Mouse (Mus musculus) kidney, adult 9 months (tissue): ENCODE measurements around the gene Galntl6.

Source experiments
- DNase-seq: peaks from one replicate; pipeline ENCODE4 v3.0.0; 2022

The Galntl6 gene

DNA sequence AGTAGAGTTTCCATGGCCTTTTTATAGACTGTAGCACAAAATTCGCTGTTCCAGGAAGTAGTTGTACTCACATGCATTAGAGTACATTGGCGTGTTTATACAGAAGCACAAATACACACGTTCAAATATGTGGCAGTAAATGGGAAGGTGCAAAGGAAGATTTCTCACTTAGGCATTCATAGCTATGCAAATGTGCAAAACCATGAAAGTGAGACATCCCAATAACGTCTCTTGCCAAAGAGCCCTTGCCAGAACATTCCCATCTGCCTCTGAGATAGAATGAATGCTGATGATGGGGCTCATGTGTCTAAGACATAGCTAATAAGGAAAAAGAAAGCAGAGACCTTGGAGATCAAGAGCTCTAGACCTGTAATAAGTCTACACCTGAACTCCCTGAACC, 1071.0 kb downstream of the Galntl6 start:
- no peak for DNase-seq

DNA sequence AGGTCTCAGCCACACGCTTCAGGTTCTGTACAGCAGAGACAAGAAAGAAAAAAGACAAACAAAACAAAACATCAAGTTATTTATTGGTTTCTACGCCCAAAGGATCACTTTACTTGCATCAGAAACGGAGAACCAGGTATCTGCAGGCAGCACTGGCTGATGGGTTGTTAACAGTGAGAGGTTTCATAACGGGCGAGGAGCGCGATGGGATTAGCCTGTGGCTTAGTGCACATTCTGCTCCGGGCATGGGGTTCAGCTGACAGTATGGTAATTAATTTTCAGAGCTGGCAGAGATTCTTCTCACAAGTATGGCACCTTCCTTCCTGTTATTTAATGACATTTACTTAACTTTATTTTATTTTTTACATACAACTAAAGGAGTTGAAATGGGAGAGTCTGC, 1075.1 kb downstream of the Galntl6 start:
- no peak for DNase-seq

DNA sequence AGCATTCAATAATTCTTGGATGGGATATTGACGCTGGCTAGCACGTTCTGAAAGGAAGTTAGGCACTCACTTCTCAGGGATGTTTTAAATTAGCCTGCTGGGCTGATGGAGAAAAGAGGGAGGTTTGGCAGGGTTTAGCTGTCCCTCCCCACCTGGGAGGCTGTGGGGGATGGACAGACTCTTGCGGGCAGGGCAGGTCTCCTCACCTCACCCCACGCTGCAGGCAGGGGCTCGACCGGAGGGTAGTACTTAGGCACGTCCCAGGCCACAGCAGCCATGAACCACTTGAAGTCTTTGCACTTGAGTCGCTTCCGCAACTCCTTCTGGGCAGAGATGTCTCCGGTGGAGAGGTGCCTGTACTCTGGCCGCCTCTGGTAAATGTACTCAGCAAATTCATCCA, 1075.5 kb downstream of the Galntl6 start:
- DNase-seq, result no peak

GRCm38 (mm10) chr8:57836201-57836883, 1076.1 kb downstream of the Galntl6 start:
- DNase-seq, result no peak

- no peak for DNase-seq
Observed at GRCm38 (mm10) chr8:57823151-57823550, 1089.3 kb downstream of the Galntl6 start.

DNA sequence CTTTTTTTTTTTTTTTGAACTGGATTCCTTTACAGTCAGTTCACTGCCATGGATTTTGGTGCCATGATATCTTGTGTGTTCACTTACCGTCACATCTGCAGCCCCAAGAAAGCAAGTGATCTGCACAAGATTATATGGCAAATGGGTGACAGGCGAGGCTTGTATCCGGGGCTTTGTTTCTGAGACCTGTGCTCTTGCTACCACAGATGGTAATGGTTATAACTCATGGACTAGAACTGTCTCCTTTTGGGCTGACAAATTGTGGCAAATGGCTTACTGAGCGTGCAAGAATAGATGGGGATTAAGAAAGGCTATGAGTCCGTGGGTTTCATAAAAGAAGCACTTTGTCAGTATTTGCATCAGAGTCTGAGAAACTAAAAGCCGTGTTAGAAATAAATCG, 1096.4 kb downstream of the Galntl6 start:
- DNase-seq, result no peak

DNA sequence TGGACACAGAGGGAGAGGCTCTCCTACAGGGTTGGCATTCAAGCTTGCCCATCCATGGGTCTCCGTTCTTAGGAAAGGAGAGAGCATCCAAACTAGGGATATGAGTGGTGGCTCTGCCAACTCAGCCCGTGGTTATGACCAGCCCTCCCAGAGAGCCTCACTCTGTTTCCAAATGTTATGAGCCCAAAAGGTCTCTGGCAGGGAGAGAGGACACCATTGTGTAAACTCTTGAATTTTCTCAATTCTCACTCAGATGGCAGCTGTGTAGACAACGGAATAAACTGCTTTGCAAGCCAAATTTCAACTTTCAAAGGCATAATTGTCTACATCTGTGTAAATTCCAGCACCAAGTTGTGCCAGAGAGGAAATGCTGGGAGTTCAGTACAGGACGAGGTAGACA, 1105.4 kb downstream of the Galntl6 start:
- no peak for DNase-seq

- DNase-seq, result no peak
Observed at GRCm38 (mm10) chr8:57805094-57805493, 1107.3 kb downstream of the Galntl6 start.

GRCm38 (mm10) chr8:57803821-57804220, 1108.6 kb downstream of the Galntl6 start:
- DNase-seq, result no peak

DNA sequence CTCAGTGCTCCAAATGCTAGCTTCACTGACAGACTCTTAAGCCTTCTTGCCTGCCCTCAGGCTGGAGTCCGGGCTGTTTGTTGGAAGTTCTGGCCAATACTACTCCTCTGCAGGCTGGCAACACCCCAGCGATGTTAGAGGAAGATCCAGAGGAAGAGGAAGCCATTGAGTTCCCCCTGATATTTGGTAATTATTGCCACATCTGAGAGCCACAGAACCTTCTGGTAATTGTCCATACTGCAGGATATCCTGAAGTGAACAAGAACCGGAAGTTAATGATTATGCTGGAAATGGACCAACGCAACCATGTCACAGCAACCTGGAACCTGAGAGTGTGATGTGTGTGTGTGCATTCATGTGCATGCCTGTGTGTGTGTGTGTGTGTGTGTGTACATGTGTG, 1111.2 kb downstream of the Galntl6 start:
- DNase-seq, result no peak

- peak; percentile 89 for DNase-seq
Observed at GRCm38 (mm10) chr8:57800327-57800726, 1112.1 kb downstream of the Galntl6 start.

- peak; percentile 49 for DNase-seq
Observed at GRCm38 (mm10) chr8:57799797-57800204, 1112.6 kb downstream of the Galntl6 start.

DNA sequence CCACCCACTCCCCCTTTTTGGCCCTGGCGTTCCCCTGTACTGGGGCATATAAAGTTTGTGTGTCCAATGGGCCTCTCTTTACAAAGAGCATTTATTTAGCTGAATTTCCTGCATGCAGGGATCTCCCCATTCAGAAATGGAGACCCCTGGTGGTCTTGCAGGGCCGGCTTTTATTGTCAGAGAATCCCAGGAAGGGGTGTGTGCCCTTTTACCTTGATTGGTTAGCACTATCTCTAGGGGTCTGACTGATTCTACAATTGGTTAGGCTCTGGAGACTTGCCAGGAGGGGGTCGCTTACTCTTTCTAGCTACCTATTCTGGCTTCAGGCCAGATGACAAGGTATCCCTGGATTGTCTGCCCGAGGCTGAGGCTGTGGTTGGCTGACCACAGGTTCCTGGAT, 1119.0 kb downstream of the Galntl6 start:
- no peak for DNase-seq

GRCm38 (mm10) chr8:57792246-57792645, 1120.2 kb downstream of the Galntl6 start:
- no peak for DNase-seq

- peak; percentile 72 for DNase-seq
Observed at GRCm38 (mm10) chr8:57791309-57791721, 1121.1 kb downstream of the Galntl6 start.

- DNase-seq, result peak; percentile 72
Observed at GRCm38 (mm10) chr8:57779551-57779950, 1132.9 kb downstream of the Galntl6 start.

DNA sequence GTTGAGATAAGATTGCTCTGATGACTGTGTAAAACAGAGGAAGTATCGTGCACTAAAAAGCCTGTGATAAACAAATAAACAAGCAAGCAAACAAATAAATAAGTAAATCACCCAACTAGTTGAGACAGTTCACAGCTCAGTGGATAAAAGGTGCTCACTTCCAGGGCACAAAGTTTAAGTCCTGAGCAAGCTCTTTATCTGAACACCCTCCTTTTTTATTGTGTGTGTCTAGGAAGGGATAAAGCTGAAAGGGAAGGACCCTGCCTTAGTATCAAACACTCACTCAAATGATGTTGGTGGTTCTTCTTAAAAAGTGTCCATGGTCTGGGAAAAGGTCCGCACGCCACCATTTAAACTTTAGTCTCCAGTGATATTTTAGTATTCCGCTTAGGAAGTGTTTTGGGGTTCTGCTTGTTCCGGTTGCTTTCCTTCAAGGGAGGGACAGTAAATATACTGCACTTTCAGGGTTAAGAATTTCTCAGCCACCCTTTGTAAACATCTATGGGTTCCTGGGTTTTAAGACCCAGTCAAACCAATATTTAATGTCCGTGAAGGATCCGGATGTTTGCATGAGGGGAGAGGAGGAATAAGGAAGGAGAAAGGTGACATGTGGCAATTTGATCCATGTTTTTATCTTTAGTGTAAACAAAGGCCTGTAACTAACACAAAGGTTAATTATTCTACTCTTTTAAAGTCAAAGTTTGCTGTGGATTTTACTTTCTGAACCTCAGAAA, 1134.3 kb downstream of the Galntl6 start:
- no peak for DNase-seq

- DNase-seq, result peak; percentile 83
Observed at GRCm38 (mm10) chr8:57776723-57777122, 1135.7 kb downstream of the Galntl6 start.

DNA sequence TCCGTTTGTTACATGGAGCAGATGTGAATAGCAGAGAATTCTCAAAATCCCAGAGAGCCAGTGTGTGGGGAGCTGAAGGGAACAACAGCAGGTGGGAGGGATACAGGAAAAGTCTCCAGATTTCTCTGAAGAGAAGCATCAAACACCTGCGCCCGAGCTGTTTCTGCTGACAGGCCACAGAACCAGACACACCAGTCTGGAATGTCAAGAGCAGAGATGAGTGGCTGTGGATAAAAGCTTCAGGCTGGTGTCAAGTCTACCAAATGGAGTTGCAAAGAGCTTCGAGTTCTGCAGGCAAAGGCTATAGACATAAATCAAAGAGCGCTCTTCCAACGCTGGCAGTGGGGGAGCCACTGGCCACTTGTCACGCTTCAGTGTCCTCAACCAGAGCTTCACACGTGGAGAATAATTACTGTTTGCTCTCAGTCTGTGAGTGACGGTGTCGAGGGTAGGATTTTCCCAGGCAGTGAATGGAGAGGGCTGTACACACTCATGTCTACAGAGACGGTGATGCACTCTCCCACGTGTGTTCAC, 1139.6 kb downstream of the Galntl6 start:
- DNase-seq, result peak; percentile 15

DNA sequence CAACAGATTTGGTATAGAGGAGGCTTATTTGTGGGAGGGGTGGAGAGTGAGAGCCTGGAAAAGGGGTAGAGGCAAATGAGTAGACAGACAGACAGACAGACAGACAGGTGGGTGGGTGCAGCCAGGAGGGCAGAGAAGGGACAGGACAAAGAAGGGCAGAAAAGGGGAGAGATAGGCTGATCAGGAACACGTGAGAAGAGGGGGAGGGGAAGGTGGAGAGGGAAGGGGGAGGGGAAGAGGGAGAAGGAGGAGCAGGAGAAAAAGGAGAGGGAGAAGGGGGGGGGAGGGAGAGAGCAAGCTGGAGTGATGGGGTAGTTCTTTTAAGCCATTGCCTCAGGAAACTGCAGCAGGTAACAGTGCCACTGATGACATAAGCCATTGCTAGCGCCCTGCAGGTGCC, 1144.9 kb downstream of the Galntl6 start:
- no peak for DNase-seq

GRCm38 (mm10) chr8:57766471-57767065, 1145.9 kb downstream of the Galntl6 start:
- DNase-seq, result no peak

GRCm38 (mm10) chr8:57765726-57766351, 1146.6 kb downstream of the Galntl6 start:
- no peak for DNase-seq

- no peak for DNase-seq
Observed at GRCm38 (mm10) chr8:57765192-57765591, 1147.2 kb downstream of the Galntl6 start.
